Mouse (Mus musculus) cerebellum, adult 9-10 months (tissue): ENCODE data around the gene Zfp775.
"Not testable (repeated sequence)": the region's sequence is repeated elsewhere in the genome, so short reads cannot be mapped to it uniquely, and the experiment has no call there.

ENCODE experiments used
- DNase-seq: peaks from one replicate; pipeline ENCODE4 v3.0.0; 2022

Zfp775 gene

DNA sequence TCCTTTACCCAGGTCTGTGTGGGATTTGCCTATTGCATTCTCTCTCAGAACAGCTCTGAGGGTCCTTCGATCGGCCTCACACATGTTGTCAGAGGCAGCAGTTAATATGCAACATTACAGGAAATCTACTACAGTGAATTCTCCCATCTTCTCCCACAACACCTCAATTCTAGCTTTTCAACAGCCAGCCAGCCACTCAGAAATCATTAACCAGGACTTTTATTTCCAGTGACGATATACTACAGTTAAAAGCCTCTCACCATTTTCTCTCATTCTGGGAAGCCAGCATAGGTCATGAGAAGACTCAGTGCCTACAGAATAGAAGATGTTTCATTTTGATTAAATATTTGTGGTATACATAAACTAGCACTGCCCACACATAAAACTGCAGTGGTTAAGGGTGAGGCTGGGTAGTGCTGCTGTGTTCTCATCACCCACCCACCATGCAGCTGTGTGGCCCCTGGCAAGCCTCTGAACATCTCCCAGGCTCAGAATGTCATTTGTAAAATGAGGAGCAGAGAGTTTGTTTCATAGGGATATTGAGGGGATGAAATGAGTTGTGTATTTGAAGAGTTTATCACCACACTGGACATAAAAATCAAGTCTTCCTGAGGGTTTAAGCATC lies 10.5 kb upstream of the Zfp775 start:
- DNase-seq, result no peak

DNA sequence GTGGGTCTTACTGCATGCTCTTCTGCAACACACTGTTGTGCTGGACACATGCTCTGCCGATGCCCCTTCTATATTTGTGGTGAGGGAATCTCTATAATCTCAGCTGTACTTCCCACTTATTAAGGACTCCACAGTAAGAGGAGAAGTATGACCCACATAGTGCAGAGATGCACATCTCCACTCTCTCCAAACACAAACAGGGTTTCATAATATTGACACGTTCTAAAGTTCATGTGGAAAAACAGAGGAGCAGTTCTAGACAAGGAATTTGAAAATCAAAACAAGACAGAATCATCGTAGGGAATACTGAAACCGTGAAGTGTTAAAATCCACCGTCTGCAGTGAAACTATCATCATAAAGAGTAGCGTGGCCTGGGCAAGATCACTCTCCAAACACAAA lies 10.0 kb upstream of the Zfp775 start:
- DNase-seq, result no peak

DNA sequence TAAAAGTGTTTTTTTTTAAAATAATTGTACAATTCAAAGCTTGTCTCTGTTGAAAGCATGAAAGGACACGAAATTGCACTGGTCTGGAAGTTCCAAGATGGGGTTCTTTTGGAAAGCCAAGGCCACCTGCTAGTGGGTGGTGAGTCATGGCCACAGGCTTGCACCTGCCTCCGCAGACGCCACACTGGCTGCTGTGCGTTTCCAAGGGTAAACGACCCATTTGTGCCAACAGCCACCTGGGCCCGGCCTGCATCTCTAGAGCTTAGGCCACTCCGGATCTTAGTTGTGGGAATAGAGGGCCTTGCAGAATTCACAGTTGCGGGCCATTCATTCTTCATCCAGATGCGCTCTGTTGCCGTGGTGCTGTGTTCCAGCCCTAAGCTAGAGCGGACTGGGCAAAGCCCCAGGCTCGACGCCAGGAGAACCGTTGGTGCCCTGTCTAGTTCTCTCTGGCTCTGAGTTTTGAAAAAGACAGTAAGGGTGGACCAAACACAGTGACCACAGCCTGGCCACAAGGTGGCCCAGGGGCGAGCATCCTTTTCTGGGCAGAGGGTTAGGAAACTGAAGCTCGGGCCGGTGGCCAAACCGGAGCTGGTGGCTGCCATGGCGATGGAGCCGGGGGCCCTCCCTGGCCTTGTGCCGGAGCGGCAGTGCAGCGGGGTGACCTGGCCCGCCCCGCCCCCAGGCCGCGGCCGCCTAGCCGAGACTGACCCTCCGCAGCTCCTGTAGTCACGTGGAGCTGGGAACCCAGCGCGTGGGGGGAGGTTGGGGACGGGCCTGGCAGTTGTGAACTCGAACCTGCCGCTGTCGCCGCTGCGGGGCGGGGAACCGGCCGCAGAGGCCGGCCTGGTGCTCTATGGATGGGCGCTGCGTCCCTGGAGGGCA lies 8.5 kb upstream of the Zfp775 start, which contains the start of the genes Repin1 and Gm44965:
Gene Repin1, plus strand, starts transcription at position 726 of the 885 bp plus-strand sequence.
Gene Gm44965, plus strand, starts transcription at position 784 of the 885 bp plus-strand sequence.
- peak; percentile 96 for DNase-seq

DNA sequence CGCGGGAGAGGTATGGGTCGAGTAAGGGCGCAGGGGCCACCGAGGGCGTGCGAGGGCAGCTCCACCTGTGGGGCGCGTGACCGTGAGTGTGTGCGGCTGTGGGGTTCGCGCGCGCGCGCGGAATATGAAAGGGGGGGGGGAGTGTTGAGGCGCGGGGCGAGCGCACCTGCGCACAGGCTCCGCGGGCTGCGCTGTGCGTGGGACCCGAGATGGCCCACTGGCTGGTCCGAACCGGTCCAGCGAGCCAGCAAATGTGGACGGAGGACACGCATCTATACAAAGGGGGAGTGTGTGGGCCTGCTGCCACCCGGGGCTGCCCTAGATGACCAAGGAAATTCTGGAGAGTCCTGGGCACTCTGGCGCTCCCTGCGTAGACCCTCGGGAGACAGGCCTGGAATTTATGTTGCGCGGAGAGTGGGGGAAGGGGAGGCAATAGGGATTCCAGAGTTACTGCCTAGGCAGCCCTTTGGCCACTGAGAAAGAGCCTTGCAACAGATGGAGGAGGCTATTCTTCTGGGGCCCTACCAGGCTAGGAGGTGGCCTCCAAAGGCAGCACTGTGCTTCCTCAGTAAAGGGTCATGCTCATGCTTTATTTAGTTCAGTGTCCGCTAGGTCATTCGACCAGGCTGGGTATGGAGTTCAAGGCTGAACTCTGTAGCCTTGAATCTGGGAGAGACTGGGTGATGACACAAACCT lies 7.7 kb upstream of the Zfp775 start:
- DNase-seq, result peak; percentile 84

DNA sequence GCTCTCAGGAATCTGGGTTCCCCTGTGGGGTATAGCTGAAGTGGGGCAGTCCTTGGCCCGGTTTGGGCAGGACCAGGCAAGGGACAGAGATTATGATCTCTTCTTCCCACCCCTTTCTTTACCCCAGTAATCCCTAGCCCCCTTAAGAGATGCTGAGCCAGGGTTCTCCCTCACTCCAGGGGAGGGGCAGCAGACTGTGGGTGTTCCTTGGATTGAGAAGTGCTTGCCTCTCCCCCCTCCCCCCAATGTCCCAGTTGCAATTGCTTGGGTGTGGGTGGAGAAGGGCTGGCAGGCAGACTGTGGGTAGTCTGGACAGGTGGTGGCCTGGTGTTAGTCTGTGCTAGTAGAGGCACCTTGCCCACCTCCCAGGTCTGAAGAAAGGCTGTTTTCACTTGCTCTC lies 6.6 kb upstream of the Zfp775 start:
- peak; percentile 52 for DNase-seq

DNA sequence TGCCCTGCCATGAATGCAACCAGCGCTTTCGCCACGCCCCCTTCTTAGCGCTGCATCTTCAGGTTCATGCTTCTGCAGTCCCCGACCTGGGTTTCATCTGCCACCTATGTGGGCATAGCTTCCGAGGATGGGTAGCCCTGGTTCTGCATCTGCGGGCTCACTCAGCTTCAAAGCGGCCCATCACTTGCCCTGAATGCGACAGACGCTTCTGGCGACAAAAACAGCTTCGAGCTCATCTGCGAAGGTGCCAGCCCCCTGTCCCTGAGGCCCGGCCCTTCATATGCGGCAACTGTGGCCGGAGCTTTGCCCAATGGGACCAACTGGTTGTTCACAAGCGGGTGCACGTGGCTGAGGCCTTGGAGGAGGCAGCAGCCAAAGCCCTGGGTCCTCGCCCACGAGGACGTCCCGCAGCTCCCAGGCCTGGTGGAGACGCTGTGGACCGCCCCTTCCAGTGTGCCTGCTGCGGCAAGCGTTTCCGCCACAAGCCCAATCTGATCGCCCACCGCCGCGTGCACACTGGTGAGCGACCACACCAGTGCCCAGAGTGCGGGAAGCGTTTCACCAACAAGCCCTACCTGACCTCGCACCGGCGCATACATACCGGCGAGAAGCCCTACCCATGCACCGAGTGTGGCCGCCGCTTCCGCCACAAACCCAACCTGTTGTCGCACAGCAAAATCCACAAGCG lies 5.2 kb upstream of the Zfp775 start:
- peak; percentile 38 for DNase-seq

DNA sequence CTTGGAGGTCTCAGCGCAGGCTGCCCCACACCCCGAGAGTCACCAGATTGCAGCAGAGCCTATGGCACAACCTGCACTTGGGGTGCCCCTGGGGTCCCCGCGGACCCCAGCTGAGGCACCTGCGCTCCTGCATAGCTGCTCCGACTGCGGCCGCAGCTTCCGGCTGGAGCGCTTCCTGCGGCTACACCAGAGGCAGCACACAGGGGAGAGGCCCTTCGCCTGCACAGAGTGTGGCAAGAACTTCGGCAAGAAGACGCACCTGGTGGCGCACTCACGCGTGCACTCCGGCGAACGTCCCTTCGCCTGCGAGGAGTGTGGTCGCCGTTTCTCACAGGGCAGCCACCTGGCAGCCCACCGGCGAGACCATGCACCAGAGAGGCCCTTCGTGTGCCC lies 4.6 kb upstream of the Zfp775 start:
- no peak for DNase-seq

DNA sequence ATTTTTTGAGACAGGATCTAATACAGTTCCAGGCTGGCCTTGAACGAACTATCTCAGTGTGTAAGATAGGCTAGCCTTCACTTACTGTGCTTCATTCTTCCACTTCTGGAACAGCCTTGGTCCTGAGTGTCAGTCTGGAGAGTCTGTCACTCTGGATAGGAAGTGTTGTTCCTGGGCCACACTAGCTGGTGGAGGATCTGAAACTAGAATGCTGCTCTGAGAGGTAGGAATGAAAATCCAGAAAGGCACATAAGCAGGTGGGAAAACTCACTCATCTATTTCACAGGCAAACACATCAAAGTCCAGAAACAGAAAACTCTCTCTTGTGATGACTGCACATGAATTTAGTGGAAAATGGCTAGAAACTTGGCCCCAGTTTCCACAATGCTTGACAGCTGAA lies 1.3 kb upstream of the Zfp775 start:
- DNase-seq, result no peak

DNA sequence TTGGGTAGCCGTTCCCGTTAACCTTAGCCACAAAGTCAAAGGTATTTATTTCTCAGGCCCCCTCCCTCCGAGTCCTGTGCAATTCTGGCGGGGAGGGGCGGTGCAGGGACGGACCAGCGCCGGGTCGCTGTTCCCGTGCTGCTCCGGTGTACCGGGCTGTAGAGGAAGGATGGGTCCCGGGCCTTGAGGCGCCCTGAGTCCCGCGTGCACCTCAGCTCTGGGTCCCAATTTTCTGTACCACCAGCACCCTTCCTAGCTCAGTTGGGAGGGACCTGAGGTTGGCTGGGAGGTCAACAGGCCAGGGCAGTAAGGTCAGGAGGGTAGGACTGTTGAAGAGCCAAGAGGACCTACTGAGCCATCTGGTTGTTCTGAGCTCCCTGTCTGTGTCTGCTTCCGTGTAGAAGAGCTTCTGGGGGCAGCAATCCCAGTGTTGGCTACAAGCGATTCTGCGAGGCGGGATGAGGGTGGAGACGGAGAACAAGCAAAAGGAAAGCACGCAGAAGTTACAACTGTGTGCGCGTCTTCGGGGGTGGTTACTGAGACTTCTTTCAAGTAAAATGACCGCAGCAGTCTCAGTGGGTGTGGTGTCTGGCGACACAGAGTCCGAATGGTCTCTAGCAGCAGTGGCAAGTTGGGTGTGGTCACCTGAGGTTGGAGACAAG lies 348 bp downstream of the Zfp775 start:
- no peak for DNase-seq

DNA sequence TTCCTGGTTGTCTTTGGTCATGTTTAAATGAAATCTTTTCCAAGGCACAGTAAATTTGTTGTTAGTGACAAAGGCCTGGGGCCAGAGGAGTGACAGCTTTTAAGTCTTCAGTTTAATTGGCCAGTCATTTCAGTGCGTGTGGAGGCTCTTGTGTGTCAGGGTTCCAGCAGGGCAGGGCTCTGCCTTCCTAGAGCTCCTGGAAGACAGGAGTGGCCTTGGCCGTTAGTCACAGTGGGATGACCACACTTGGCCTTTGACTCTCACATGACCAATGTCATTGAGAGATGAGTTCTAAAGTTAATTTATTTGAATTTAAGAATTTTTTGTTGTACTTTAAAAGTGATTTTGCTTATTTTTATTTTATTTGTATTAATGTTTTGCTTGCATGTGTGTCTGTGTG lies 6.3 kb downstream of the Zfp775 start:
- DNase-seq, result no peak

DNA sequence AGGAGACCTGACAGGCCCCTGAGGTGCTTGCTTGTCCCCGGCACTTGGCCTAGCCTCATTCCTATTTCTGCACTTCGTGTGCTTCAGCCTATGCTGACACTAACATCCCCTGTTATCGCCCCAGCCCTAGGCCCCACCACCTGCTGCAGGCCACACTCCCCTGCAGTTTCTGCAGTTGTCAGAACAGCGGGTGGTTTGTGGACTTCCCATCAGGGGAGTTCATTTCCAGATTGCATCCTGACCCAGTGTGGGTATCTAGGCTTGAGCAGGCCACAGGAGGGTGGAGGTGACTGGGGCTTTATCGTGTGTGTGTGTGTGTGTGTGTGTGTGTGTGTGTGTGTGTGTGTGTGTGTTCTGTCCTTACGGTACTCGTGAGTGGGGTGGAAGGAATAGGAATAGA lies 7.6 kb downstream of the Zfp775 start:
- peak; percentile 54 for DNase-seq

DNA sequence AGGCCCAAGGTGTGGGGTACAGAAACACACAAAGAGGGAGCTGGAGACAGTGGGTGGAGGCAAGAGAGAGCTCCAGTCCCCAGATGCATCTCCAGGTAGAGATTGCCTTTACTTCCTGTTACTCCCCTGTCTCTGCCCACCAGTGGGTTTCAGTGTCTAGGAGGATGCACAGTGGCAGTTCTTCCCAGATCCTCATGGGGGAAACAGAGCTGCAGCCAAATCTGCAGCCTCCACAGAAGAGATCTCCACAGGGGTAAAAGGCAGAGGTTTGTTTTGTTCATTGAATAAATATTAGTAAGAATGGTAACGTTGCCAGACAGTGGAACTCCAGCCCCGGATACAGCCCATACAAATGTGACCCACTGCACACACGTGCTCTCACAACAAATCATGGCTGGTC lies 8.8 kb downstream of the Zfp775 start:
- DNase-seq, result no peak

DNA sequence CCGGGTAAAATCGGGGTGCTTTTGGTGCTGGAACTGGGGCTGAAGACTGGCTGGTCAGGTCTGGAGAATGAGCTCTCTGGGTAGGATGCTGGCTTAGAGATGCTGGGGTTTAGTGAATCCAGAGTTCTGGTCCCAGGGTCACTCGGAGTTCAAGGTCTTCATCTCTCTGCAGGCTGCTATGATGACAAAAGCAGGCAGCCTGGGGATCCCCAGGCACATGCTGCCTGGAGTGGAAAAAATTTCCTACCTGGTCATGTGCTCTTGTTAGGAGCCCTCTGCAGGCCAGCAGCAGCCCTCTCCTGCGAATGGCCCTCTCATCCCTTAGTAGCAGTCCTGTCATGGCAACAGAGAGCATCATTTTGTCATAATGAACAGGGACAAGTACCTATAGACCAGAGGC lies 11.6 kb downstream of the Zfp775 start:
- no peak for DNase-seq

DNA sequence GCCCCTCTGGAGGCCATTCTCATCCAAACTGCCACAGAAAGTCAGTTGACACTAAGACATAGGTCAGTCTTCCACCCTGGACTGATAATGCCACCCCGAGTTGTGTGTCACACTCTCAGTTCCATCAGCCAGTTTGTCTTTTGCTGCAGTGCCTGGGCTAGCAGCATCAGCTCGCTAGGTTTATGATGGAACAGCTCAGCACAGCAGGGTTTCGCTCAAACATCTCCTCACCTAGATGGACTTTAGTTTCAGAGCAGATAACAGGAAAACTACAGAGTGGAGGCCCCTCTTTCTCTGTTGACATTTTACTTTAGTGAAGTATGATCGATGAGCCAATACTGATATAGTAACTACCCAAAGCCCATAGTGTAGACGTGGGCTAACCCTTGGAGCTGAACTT lies 12.9 kb downstream of the Zfp775 start:
- no peak for DNase-seq

DNA sequence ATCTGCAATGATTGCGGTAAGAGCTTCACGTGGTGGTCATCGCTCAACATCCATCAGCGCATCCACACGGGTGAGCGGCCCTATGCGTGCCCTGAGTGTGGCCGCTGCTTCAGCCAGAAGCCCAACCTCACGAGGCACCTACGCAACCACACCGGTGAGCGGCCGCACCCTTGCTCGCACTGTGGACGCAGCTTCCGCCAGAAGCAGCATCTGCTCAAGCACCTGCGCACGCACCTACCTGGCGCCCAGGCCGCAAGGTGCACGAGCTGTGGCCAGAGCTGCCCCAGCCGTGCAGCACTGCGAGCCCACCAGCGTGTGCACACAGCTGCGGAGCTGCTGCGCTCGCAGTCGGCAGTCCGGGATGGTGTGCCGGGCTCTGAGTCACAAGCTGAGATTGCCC lies 18.2 kb downstream of the Zfp775 start:
- no peak for DNase-seq

DNA sequence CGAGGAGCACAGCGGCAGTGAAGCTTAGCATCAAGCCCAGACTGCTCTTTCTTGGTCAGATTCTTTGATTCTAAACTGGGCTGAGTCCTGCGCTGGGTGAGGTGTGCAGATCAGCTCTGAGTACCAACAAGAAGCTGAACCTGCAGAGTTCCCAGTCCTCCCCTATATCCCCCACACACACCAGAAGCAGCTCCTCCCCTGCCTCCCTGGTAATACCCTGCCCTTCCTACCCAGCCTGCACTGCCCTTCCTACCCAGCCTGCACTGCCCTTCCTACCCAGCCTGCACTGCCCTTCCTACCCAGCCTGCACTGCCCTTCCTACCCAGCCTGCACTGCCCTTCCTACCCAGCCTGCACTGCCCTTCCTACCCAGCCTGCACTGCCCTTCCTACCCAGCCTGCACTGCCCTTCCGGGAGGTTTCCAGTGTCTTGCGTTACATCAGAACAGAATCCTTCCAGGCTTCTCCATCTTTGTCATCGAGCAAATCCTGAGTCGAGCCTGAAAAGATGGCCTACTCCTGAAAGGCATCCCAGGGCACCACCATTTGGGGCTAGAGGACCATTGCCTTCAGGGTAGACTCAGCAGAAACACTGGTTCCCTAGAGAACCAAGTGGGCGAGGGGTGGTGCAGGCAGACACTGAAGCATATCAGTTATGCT lies 20.5 kb downstream of the Zfp775 start:
- not testable (repeated sequence) for DNase-seq

DNA sequence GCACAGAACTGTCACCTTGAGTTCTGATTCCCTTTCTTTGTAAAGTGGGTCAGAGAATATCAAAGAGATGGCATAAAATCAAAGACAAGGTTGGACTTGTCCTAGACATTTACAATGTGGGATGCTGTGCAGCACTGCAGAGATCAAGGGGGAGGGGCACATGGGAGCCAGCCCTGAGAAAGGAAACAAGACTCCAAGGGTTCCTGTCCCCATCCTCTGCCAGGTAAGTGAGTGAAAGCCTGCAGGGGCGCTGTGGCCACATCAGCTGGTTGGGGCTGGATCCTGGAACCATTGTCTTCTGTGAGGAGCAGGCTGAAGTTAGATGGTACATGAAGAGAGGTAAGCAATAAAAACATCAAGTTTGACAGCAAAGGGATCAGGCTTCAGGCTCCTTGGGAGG lies 21.6 kb downstream of the Zfp775 start:
- no peak for DNase-seq

DNA sequence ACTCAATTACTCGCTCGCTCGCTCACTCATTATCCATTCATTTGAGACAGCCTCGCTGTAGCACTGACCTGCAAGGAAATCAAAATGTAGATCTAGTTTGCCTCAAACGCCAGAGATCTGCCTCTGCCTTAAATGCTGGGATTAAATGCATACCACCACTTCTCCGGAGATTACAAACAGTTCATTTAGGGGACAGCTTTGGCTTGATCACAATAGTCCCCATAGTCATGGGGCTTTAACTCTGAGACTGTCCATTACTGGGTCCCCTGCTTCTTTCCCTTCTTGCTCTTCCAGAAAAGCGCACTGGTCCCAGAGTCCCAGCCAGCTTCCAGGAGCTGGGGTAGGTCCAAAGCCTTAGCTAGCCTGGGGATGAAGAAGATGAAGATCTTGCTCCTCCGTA lies 24.6 kb downstream of the Zfp775 start, which contains the start of gene AI854703:
Gene AI854703, plus strand, starts transcription at position 301 of the 400 bp plus-strand sequence.
- DNase-seq, result no peak

DNA sequence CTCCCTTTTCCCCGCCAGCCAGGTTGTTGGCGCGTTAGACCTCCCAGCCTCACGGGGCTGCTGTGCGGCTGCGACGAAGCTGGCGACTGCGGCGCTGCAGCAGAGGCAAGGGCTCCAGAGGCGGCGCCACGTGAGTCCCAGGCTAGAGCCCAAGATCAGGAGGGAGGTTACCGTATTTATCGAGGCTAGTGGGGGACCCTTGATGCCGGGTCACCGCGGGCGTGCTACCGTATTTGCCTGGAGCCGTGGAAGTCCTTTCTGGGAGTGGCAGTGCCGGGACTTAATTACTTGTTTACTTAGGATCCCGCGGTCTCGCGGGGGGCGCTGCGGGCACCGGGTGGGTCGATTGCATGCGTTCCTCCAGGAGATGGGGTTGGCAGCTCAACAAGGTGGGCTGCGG lies 25.1 kb downstream of the Zfp775 start:
- peak; percentile 69 for DNase-seq

DNA sequence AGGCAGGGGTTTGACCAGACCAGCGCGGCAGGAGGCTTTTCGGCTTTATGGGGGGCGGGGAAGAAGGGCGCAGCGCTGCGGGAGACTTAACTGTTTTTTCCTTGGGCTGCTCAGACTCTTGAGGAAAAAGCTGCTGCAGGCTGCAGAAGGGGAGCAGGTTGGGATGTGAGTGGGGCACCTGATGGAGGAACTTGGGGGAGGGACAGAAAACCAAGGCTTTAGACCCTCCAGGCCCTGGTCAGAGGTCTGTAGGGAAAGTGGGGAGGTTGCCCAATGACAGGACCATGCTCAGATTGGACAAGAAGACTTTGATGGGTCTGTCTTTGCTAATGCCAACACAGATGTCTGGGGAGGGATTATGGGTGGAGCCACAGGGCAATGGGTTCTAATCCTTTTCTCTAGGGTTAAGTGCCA lies 25.7 kb downstream of the Zfp775 start:
- DNase-seq, result peak; percentile 57

DNA sequence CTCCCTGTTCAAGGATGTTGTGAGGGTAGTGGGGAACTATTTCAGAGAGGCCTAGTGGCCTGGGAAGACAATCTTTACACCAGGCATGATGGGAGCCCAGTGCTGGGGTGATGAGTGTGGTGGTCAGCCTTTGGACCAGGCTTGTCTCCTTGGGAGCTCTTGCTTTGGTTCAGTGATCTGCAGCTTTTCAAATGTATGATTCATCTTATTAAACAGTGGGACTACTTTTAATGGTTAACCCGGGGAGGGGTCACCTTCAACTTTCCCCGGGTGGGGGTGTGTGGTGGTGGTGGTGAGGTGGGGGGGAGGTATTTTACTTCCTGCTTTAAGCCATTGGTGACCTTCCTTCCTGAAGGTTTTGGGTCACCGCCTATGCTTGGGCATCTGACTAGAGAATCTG lies 26.5 kb downstream of the Zfp775 start:
- DNase-seq, result no peak
